Mouse (Mus musculus): ENCODE results near the gene Vmn1r101. TPM values are rescaled to one million over a fixed set of nuclear protein-coding genes. Genes with fewer than 3 reads are reported as not detected.
"Not testable (repeated sequence)": the region's sequence is repeated elsewhere in the genome, so short reads cannot be mapped to it uniquely, and the experiment has no call there.

Gene Vmn1r101
- not detected for total RNA-seq (2021)

- DNase-seq = not testable (repeated sequence)
These were observed at the start of gene Vmn1r101 for GRCm38 (mm10) chr7:20442493-20442892. Gene Vmn1r101 (minus strand): TSS chr7:20442593.

DNA sequence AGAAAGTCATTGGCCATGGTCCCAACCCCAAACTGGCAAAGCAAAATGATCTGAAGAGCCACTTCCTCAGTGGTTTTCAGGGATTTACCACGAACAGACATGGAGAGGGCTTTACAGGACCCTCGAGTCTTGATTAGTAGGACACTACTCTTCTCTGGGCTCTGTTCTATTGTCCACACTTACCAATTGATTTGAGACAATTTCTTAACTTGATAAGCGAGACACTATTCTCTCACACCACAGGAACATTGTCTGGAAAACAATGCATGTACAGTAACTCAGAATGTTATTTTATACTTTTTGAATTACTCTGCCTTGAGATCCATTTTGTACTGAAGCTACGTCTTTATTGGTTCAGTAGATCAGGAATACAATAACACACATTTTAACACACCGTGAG is 32.4 kb upstream of the Vmn1r101 start, which contains the start of gene Gm10670:
Gene Gm10670, minus strand, starts transcription at position 101 of the 400 bp plus-strand sequence.
- DNase-seq = not testable (repeated sequence)

GRCm38 (mm10) chr7:20417642-20418041 is 24.8 kb downstream of the Vmn1r101 start, which contains the start of gene Vmn1r100:
Gene Vmn1r100 (plus strand): TSS chr7:20417942.
- not testable (repeated sequence) for DNase-seq

Other genes with a start within 250 kb of the Vmn1r101 start
- gene Vmn1r95, start 248.9 kb downstream of the Vmn1r101 start, total RNA-seq (2021) = not detected
- gene Gm6164, start 237.0 kb downstream of the Vmn1r101 start, total RNA-seq (2021) = not detected
- gene Gm4498, start 208.8 kb downstream of the Vmn1r101 start, total RNA-seq (2021) = not detected
- gene Gm5890, start 179.8 kb downstream of the Vmn1r101 start, total RNA-seq (2021) = not detected
- not detected for gene Gm4133, start 108.5 kb downstream of the Vmn1r101 start, total RNA-seq (2021)
- gene Gm5728, start 67.2 kb downstream of the Vmn1r101 start, total RNA-seq (2021) = not detected
- not detected for gene Vmn1r100, start 24.7 kb downstream of the Vmn1r101 start, total RNA-seq (2021)
- gene Gm10670, start 32.3 kb upstream of the Vmn1r101 start, total RNA-seq (2021) = not detected
- gene Vmn1r103, start 67.9 kb upstream of the Vmn1r101 start, total RNA-seq (2021) = not detected
- gene Vmn1r104, start 91.2 kb upstream of the Vmn1r101 start, total RNA-seq (2021) = not detected
- not detected for gene Gm5726, start 103.2 kb upstream of the Vmn1r101 start, total RNA-seq (2021)
- not detected for gene Gm4141, start 133.6 kb upstream of the Vmn1r101 start, total RNA-seq (2021)
- not detected for gene Gm4513, start 156.4 kb upstream of the Vmn1r101 start, total RNA-seq (2021)
- gene Vmn1r107, start 226.3 kb upstream of the Vmn1r101 start, total RNA-seq (2021) = not detected